Mouse (Mus musculus): ENCODE data around the gene F2r. TPM values are rescaled to one million over a fixed set of nuclear protein-coding genes. Genes with fewer than 3 reads are reported as not detected.

F2r gene
- total RNA-seq, 4 experiments from 2014 or later = 3.7 to 6.5 (median 5.1) TPM

DNA sequence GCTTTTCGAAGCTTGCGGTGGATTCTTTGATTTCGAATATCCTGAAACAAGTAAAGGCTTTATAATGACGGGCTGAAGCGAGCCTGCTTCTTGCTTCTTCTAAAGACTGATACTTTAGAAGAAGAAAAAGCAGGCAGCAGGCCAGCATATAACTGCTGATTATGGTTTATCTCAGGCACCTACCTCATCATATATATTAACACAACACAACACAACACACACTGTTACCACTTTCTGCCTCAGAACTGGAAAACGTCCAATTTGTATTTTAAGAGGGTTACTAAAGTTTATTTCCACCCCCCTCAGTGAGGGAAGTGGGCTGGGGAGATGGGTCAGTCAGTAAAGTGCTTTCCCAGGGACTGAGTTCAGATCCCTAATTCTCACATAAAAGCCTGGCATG lies 13.9 kb upstream of the F2r start:
- DNase-seq (ENCODE audit: low spot score in 2 of 2) = no peak

DNA sequence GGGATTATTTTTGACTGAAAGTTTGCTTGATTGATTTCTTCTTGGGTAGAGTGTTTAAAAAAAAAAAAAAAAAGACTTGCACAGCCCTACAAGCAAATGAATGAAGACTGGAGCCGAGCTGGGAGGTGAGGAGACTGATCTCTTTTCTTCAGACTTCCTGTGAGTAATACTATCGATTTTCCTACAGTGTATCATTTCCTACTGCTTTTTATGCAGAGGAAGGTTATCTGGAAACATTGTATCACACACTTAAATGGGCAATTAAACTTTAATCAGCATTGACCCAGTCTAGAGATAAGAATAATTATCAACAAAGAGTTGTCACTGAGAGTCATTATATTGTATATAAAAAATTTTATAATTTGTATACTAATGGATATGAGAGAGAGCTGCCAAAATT lies 12.5 kb upstream of the F2r start:
- no peak for DNase-seq (ENCODE audit: low spot score in 2 of 2)

GRCm38 (mm10) chr13:95629751-95630150 lies 11.5 kb upstream of the F2r start:
- DNase-seq (ENCODE audit: low spot score in 2 of 2) = no peak

GRCm38 (mm10) chr13:95626696-95627095 lies 8.4 kb upstream of the F2r start:
- no peak for DNase-seq (ENCODE audit: low spot score in 2 of 2)

GRCm38 (mm10) chr13:95623042-95623441 lies 4.8 kb upstream of the F2r start:
- no peak for DNase-seq (ENCODE audit: low spot score in 2 of 2)

DNA sequence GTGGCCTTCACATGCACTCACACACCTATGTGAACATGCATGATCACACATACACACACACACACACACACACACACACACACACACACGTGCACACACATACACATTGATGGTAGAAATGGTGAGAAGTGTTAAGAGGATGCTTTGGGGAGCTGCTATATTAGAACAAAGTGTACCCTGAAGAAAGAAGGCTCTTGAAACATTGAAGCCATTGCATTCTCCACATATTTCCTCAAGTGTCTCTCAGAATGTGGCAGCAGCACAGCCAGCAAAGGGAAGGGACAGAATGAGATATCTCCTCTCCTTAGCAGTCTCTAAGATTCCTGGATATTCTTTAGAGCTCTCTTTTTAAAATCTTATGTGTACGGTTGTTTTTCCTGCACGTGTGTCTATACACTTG lies 3.3 kb upstream of the F2r start:
- DNase-seq (ENCODE audit: low spot score in 2 of 2) = no peak

DNA sequence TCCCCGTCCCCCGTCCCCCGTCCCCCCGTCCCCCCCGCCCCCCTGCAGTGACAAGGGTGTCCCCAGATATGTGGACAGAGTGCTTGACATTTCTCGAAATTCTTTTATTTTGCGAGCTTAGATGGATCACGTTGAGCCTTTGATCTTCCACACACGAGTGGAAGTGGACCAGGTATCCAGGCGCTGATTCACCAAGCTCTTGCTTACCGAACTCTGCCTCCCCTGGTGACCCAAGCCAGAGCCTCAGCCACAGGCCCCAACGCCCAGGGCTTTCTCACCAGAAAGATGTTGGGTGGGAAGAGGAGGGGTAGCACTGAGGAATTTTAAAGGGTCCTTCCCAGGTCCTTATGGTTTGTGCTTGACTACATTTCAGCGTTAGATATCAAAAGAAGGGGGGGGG lies 572 bp upstream of the F2r start:
- DNase-seq (ENCODE audit: low spot score in 2 of 2) = no peak

GRCm38 (mm10) chr13:95617671-95618171 lies 566 bp downstream of the F2r start:
- DNase-seq (ENCODE audit: low spot score in 2 of 2) = no peak

DNA sequence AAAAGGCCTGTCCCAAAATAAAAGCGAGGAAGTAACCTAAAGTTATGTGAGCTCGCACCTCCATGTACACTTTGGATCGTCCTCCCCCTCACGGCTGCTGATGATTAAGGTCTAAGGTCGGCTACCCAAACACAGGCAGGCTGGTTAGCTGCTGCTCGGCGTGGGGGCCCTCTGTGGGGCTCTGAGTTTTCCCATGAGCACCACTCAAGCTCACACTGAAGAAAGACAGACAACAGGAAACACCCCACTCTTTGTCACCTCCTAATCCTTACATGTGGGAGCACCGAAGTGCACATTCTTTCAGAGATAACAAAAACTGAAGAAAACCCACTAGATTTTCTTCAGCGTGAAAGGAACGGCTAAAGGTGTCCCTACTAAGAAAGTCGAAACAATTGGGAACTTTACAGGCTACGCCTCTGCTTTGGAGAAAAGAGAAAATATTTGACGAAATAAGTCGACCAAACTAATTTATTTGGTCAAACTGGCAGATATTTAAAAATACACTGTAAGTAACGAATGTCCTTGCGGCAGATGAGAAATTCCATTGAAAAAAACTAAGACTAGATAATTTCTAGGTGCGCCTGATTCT lies 1.1 kb downstream of the F2r start:
- DNase-seq (ENCODE audit: low spot score in 2 of 2) = no peak

DNA sequence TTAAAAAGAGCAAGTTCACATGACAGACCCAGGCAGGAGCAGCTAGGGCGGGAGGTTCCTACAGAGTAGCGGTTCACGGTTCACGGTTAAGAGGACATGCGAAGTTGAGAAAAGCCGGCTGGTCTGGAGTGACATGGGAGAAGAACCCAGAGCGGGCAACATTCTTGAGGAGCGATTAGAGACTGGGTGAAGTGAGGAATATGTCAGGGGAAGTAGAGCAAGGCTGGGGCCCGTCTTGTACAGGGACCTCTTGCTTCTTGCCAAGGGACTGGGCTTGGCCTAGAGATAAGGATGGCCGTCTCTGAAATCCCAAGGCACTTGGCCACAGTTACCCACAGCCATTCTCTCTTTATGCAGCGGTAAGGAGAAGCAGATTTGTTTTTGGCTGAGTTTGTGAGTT lies 1.8 kb downstream of the F2r start:
- DNase-seq (ENCODE audit: low spot score in 2 of 2) = no peak

GRCm38 (mm10) chr13:95614757-95615156 lies 3.5 kb downstream of the F2r start:
- DNase-seq (ENCODE audit: low spot score in 2 of 2) = no peak

DNA sequence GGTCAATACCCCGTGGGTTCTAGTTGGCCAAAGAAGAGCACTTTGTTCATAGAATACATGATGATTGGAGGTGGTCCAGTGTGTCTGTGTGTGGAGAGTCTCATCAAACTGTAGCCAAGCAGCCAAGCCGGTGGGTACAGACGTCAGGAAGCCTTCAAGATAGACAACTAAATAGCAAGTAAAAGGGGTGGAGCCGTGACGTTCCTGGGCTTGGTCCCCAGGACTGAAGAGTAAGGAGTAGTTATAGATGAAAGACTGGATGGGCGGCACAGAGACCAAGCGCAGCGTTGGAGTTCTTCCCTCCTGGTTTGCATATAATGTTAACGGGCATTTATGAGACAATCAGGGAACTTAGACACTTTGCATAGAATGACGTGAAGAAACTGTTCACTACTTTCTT lies 6.0 kb downstream of the F2r start:
- no peak for DNase-seq (ENCODE audit: low spot score in 2 of 2)

DNA sequence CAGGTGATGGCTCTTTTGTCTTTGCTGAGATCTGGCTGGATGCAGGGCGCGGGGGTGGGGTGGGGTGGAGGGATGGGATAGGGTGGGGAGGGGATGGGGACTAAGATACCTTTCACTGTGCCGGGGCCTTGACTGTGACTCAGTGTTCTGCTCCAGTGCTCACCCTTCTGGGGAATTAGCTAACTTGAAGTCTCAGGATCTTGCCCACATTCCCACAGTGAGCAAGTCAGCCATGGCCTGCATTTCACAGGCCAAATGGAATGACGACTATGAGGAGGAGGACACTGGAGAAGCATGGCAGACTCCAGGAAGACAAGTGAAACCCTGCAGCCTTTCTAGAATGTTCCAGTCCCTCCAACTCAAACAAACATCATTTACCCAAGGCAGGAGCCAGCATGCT lies 6.5 kb downstream of the F2r start:
- DNase-seq (ENCODE audit: low spot score in 2 of 2) = no peak

DNA sequence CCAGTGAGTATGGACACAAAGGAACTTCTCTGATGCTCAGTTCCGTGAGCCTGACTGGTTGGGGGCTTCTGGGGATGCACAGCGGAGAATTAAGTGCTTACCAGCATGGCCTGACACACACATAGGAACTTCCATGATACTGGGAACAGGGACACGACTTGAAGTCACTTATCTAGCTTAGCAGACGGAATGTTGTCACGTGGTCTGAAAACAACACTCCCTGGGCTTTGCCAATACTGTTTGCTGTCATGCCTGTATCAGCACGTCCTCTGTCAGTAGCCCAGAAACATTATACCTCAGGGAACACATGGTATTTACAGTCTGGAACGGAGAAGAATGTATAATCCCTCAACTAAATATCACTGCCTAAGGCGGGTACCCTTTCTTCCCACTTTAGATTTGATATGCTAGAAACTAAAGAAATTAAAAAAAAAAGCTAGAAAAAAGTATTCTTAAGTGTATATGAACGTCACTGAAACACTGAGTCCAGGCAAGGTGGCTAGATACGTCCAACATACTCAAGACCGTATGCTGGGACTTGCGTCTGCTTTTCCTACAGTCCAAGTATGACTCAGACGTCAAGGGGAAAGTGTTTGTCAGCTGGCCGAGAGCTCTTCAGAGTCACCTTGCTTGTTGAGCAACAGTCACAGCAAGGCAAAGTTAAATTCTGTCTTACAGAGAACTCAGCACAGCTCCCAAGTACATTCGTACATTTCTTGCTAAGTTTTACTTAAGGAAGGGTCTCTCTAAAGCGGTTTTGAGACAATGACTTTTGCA lies 7.3 kb downstream of the F2r start:
- no peak for DNase-seq (ENCODE audit: low spot score in 2 of 2)

DNA sequence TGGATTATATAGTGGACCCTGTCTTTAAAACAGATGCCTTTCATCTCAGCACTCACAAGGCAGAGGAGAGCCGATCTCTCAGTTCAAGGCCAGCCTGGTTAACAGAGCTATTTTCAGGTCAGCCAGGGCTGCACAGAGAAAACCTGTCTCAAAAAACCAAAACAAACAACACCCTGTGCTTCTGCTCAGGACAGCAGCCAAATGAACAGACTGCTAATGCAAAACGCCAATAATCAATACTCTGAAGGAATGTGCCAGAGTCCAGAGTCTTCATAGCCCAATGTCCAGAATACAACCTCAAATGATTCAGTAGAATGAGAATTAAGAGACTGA lies 9.2 kb downstream of the F2r start:
- DNase-seq (ENCODE audit: low spot score in 2 of 2) = no peak

DNA sequence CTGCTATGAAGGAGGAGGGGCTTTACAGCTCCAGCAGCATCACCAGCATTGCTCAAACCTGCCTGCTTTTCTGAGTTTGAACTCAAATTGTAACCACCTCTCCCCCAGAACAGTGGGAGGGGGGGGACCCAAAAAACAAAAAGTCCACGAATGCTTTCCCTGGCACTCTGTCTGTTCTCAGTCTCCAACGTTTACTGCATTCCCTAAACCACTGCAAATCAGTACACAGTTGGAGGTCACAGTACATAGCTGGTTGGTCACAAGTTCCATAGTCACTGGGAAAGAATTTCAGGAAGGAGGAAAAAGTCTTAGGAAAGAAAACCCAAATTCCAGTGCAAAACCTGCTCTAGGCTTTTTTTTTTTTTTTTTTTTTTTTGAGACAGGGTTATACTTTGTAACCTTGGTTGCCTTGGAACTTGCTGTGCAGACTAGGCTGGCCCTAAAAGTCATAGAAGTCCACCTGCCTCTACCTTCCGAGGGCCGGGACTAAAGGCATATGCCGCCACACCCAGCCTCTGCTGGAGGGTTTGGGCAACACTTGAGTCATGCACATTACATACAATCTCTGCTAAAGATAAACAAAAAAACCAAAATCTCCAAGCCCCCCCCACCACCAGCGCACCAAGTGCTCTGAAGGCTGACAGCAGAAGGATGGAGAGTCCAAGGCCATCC lies 9.7 kb downstream of the F2r start:
- no peak for DNase-seq (ENCODE audit: low spot score in 2 of 2)

- DNase-seq (ENCODE audit: low spot score in 2 of 2) = no peak
These were observed 11.3 kb downstream of the F2r start for GRCm38 (mm10) chr13:95607019-95607418.

DNA sequence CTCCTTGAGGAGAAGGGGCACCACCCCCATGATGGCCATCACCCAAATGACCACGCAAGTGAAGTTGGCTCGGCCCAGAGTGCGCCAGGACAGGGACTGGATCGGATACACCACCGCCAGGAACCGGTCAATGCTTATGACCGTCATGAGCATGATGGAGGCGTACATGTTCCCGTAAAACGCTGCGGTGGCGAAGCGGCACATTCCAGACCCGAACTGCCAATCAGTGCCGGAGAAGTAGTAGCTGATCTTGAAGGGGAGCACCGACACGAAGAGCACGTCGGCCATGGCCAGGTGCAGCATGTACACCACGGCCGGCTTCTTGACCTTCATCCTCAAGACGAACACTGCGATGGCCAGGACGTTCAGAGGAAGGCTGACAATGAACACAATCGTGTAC lies 14.0 kb downstream of the F2r start:
- DNase-seq (ENCODE audit: low spot score in 2 of 2) = no peak

- no peak for DNase-seq (ENCODE audit: low spot score in 2 of 2)
These were observed 18.4 kb downstream of the F2r start for GRCm38 (mm10) chr13:95599833-95600359.

- DNase-seq (ENCODE audit: low spot score in 2 of 2) = no peak
These were observed 19.9 kb downstream of the F2r start for GRCm38 (mm10) chr13:95598232-95598920.

DNA sequence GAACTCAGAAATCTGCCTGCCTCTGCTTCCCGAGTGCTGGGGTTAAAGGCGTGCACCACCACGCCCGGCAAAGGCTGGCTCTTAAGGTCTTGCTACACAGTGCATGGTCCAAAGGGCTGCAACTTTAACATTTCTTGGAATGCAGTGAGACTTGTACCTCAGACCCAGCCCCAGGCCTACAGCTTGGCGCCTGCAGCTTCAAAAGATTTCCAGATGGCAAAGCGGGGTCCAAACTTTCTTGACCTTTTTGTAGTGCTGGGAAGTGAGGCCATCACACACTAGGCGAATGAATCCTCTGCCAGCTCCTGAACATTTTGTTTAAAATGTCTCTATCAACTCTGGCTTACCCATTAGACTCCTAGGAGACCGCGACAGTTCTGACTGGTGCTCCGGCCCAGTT lies 20.7 kb downstream of the F2r start:
- DNase-seq (ENCODE audit: low spot score in 2 of 2) = no peak

- DNase-seq (ENCODE audit: low spot score in 2 of 2) = no peak
These were observed 21.6 kb downstream of the F2r start for GRCm38 (mm10) chr13:95596689-95597088.

All from layer of hippocampus, adult 8-10 months (tissue).